Comparison of ENCODE assay signal across 8 mouse cellular contexts in the genomic region with DNA sequence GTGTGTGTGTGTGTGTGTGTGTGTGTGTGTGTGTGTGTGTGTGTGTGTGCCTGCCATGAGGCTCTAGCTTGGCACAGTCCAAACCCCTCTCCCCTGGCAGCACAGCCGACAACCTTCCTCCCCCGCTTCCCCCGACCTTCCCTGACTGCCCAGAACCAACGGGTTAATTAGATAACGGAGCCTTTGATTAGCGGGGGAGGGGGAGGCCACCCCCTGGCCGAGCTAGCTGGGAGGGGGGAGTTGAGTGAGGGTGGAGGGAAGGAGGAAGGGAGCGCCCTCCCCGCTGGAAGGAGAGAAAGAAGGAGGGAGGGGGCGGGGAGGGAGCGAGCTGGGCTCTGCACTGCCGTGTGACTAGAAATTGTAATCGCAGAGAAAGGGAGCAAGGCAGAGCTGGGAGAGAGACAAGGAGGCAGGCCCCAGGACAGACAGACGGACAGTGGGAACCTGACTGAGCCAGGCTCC. TPM values are rescaled to one million over a fixed set of nuclear protein-coding genes. Genes with fewer than 3 reads are reported as not detected.
DNase-seq lines count a peak whose midpoint lies in the region; ATAC-seq and TF ChIP-seq lines count a peak whose summit lies in the region.

No protein-coding gene starts in this region.

- H3K9ac ChIP-seq in forebrain, embryonic 11.5 days (ENCODE audit: low read length), result peak overlapping the region; percentile 97

- 2% methylated on average over 14 of the region's 14 CpGs for WGBS in forebrain, embryonic 11.5 days
- WGBS in olfactory bulb, adult 2 months, result 0% methylated on average over 13 of the region's 14 CpGs

- no peaks in the 10 kb centered on the region for H3K9me3 ChIP-seq in forebrain, embryonic 11.5 days (ENCODE audit: control insufficient read depth, low read length)

- H3K4me3 ChIP-seq in forebrain, embryonic 11.5 days (ENCODE audit: low read depth, low read length), result peak overlapping the region; percentile 54
- H3K4me3 ChIP-seq in olfactory bulb, adult 2 months (ENCODE audit: insufficient read depth, low read depth, low read length), result peak overlapping the region; percentile 90

- no peak for TF ChIP-seq CTCF in olfactory bulb, adult 2 months (IDR thresholded peaks at IDR 0.05; ENCODE audit: insufficient read depth, low read depth, low read length)

- peak overlapping the region; percentile 90 for H3K27ac ChIP-seq in forebrain, embryonic 11.5 days (ENCODE audit: low read depth, low read length)
- H3K27ac ChIP-seq in olfactory bulb, adult 2 months (ENCODE audit: insufficient read depth, low read depth, low read length), result peak overlapping the region; percentile 99

- H3K27me3 ChIP-seq in forebrain, embryonic 11.5 days (ENCODE audit: control insufficient read depth, insufficient read depth, low read length), result peaks cover 8% of the 10 kb centered on the region

- H3K4me1 ChIP-seq in forebrain, embryonic 11.5 days (replicated peaks; ENCODE audit: control insufficient read depth, insufficient read depth, low read length), result peaks cover 21% of the 10 kb centered on the region
- peaks cover 54% of the 10 kb centered on the region for H3K4me1 ChIP-seq in olfactory bulb, adult 2 months (ENCODE audit: control insufficient read depth, insufficient read depth, low read length)

- peak; percentile 59 for TF ChIP-seq POLR2A in olfactory bulb, adult 2 months (IDR thresholded peaks at IDR 0.05; ENCODE audit: insufficient read depth, low read depth, low read length)

- DNase-seq in cerebellum, adult 11 months, result peak; percentile 69
- peak; percentile 94 for DNase-seq in brain, adult 2 months (ENCODE audit: low read depth, low spot score)
- peak; percentile 83 for DNase-seq in forebrain, embryonic 11.5 days (ENCODE audit: low spot score)
- peak; percentile 75 to 76 for DNase-seq in layer of hippocampus, postnatal 14 days (ENCODE audit: low spot score in 2 of 2)
- no peak for DNase-seq in gastrocnemius, adult 18-20 months (ENCODE audit: low spot score)
- no peak for DNase-seq in thymus, postnatal 10 days (ENCODE audit: low spot score in 2 of 2)

- no peak; the same call in 1 of the 2 replicates for ATAC-seq in cerebellum, adult (ENCODE audit: insufficient number of reproducible peaks, low FRiP score, low TSS enrichment)
- peak; percentile 73 for ATAC-seq in forebrain, embryonic 11.5 days (replicated peaks; ENCODE audit: low FRiP score)

- peaks cover 7% of the 10 kb centered on the region; the same call in 1 of the 2 replicates for H3K36me3 ChIP-seq in forebrain, embryonic 11.5 days (ENCODE audit: control insufficient read depth, insufficient read depth, low read length)

- H3K4me2 ChIP-seq in forebrain, embryonic 11.5 days (ENCODE audit: low read depth, low read length, severe bottlenecking), result peak overlapping the region; percentile 95

RNA-seq across cellular contexts. Expression of a gene that starts 12.9 kb away (rescaled TPM):
- polyA plus RNA-seq in forebrain, embryonic 11.5 days (2014; fragmentation: Nextera tagmentation; extraction: Ambion mirVana), result 8.2 and 9.8 TPM in 2 replicates
- 100 to 1,000 TPM; 299 to 301 TPM for total RNA-seq in layer of hippocampus, postnatal 14 days (2021)
- not detected in 2 replicates for polyA plus RNA-seq in olfactory bulb, adult 2 months (2012; ENCODE audit: insufficient read depth, insufficient read length, low replicate concordance, missing spikeins)
- under 1 TPM in 1 of 2 experiments, not detected in 1; 0.12 TPM for total RNA-seq in gastrocnemius, adult 18-20 months (2021)

RNA-seq across cellular contexts. Expression of a gene that starts 23.5 kb away (rescaled TPM):
- 2.6 and 2.9 TPM in 2 replicates for polyA plus RNA-seq in forebrain, embryonic 11.5 days (2014; fragmentation: Nextera tagmentation; extraction: Ambion mirVana)
- 10 to 100 TPM; 15.0 to 15.4 TPM for total RNA-seq in layer of hippocampus, postnatal 14 days (2021)
- polyA plus RNA-seq in olfactory bulb, adult 2 months (2012; ENCODE audit: insufficient read depth, insufficient read length, low replicate concordance, missing spikeins), result not detected in 2 replicates
- not detected for total RNA-seq in gastrocnemius, adult 18-20 months (2021)

RNA-seq across cellular contexts. Expression of a gene that starts 26.1 kb away (rescaled TPM):
- polyA plus RNA-seq in forebrain, embryonic 11.5 days (2014; fragmentation: Nextera tagmentation; extraction: Ambion mirVana), result 60.9 and 68.9 TPM in 2 replicates
- 10 to 100 TPM; 60.7 to 64.3 TPM for total RNA-seq in layer of hippocampus, postnatal 14 days (2021)
- not detected in 2 replicates for polyA plus RNA-seq in olfactory bulb, adult 2 months (2012; ENCODE audit: insufficient read depth, insufficient read length, low replicate concordance, missing spikeins)
- total RNA-seq in gastrocnemius, adult 18-20 months (2021), result 10 to 100 TPM; 49.8 to 49.9 TPM

RNA-seq across cellular contexts. Expression of a gene that starts 54.6 kb away (rescaled TPM):
- 115 and 124 TPM in 2 replicates for polyA plus RNA-seq in forebrain, embryonic 11.5 days (2014; fragmentation: Nextera tagmentation; extraction: Ambion mirVana)
- 100 to 1,000 TPM; 163 to 173 TPM for total RNA-seq in layer of hippocampus, postnatal 14 days (2021)
- polyA plus RNA-seq in olfactory bulb, adult 2 months (2012; ENCODE audit: insufficient read depth, insufficient read length, low replicate concordance, missing spikeins), result not detected in 2 replicates
- 10 to 100 TPM; 48.2 to 49.0 TPM for total RNA-seq in gastrocnemius, adult 18-20 months (2021)

RNA-seq across cellular contexts. Expression of a gene that starts 54.7 kb away (rescaled TPM):
- polyA plus RNA-seq in forebrain, embryonic 11.5 days (2014; fragmentation: Nextera tagmentation; extraction: Ambion mirVana), result 22.3 and 25.3 TPM in 2 replicates
- total RNA-seq in layer of hippocampus, postnatal 14 days (2021), result 10 to 100 TPM; 29.8 to 48.4 TPM
- polyA plus RNA-seq in olfactory bulb, adult 2 months (2012; ENCODE audit: insufficient read depth, insufficient read length, low replicate concordance, missing spikeins), result not detected in 2 replicates
- total RNA-seq in gastrocnemius, adult 18-20 months (2021), result 1 to 10 TPM; 3.5 to 5.0 TPM

Comparison
In these comparisons a context has a peak if more than half of its experiments do, and no peak if none do; other contexts are left out.
1. DNase-seq: peak in cerebellum, adult 11 months (single experiment), brain, adult 2 months (single experiment), forebrain, embryonic 11.5 days (single experiment) and layer of hippocampus, postnatal 14 days (2 of 2); none in gastrocnemius, adult 18-20 months (single experiment) and thymus, postnatal 10 days (0 of 2).
2. RNA of a gene that starts 12.9 kb away (total RNA-seq): 299 to 301 TPM in layer of hippocampus, postnatal 14 days; 0.12 TPM in gastrocnemius, adult 18-20 months; every median in the first group is over 100 times any median in the second.
3. RNA of a gene that starts 23.5 kb away (total RNA-seq): 15.0 to 15.4 TPM in layer of hippocampus, postnatal 14 days; not detected in gastrocnemius, adult 18-20 months; every median in the first group is over 10 times any median in the second.